Mouse (Mus musculus) left cerebral cortex, adult 11 months (tissue): ENCODE measurements around the gene Ndufa6.
"Not testable (repeated sequence)": the region's sequence is repeated elsewhere in the genome, so short reads cannot be mapped to it uniquely, and the experiment has no call there.

Experiments
- DNase-seq: peaks from one replicate; pipeline ENCODE4 v3.0.0; 2022; ENCODE audit warnings: low spot score

Ndufa6 gene

DNA sequence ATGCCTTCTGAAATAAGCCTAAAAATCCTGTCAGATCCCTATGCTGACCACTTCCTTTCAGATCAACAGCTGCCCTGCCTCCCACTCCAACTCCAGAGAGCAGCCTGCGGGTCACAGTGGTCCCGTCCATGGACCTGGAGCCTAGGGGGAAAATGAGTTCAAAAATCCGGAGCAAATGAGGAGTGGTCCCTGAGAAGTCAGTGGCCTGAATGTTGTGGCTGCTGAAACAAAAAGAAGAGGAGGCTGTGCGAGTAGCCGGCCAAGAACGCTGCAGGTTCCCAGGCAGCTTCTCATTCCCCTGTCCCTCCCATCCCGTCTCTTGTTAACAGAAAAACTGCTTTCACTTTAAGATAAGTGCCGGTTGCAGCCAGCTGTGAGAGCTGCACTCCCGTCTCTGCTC is 10.4 kb upstream of the Ndufa6 start:
- not testable (repeated sequence) for DNase-seq

DNA sequence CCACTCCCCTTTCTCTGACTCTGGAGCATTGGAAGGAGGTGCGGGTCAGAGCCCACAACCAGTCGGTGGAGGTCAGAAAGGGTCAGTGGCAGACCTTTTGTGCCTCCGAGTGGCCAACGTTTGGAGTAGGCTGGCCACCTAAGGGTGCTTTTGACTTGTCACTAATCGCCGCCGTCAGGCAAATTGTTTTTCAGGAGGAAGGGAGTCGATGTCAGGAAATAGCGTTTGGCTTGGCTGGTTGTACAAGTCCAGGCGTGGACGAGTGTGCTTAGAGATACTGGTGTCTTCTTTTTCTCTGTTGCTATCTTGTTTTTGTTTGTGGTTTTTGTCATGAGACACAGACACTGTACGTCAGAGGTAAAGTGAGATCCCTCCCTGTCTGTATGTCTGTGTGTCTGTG is 9.7 kb upstream of the Ndufa6 start:
- DNase-seq: not testable (repeated sequence)

DNA sequence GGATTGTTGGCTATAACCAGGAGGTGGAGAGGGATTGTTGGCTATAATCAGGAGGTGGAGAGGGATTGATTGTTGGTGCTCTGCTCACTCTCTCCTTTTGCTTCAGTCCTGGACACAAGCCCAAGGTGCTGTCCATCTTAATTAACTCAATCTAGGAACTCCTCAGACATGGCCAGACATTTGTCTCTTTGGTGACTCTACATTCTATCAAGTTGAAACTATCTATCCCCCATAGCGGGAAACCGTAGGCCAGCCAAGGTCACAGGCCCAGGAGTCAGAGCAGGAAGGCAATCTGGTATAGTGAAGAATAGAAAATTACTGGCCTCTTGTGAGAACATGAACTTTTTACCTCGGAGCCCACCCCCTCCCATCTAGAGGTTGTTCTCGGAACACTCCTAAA is 8.1 kb upstream of the Ndufa6 start:
- DNase-seq: no peak

DNA sequence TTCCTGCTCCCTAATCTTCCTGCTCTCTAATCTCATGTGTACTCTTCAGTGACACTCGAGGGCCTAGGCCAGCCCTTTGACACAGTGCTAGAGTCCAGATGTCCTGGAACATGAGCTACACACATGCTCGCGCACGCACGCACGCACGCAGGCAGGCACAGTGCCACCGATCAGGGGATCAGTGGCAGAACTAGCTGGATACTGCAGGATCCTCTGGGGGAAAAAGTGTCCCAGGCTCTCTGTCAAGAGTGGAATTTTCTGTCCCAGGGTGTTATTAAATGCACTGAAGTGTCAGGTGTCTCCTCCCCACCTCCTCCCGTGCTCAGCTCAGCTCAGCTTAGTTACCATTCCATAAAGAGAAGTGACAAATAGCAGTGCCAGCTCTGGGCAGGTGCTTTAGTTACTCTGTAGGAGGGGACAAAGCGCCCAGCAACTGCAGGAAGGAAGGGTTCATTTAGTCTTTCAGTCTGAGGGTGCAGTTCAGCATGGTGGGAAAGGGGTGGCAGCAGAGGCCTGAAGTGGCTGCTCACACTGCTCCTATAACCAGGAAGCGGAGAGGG is 7.4 kb upstream of the Ndufa6 start:
- no peak for DNase-seq

DNA sequence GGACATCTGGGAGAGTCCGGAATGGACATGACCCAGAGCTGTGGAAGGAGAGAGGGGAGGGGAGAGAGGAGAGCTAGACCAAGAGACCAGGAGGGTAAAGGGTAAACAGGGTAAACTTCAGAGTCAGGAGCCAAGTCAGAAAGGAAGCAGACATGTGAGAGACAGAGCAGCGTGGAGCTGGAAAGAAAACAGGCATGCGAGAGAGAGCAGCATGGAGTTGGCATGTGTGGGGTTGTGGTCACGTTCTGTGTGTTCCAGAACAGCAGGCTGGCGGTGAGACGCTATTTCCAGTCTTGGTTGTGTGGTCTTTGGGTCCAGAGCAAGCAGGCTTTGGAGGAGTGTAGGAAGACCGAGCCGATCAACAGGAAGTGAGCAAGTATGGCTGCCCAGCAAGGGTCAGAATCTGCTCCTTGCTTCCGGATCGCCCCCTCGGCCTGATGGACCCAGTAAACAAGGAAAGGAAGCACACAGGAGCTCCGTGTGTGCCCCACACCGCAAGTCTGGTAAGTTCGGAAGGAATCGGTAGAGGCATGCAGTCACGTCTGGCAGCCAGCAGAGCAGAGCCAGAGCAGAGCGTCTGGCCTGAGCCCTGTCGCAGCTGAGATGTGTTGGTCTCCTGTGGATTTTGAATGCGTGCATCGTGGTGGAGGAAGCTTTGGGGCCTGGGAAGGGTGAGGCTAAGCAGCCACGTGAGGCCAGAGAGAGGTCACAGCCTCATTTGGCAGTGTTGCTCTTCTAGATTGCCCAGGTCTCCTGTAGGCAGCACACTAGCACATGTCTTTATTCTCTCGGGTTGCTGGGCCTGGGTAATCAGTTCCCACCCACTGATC is 4.5 kb upstream of the Ndufa6 start:
- no peak for DNase-seq

DNA sequence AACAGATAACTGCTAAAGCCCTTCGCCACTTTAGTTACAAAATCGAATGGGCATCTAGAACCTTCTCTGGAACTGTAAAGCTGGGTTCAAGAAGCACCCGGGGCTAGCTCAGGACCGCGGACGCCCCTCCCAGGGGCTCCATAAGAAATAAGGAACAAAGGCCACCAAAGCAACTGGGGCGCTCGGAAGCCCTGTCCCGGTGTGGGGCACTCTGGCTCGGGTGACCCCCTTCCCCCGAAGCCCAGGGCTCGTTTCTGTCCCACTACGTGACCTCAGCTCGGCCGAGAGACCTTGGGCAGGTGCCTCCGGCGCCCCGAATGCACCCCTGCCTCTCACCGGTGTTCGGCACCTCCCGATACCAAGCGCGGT is 393 bp downstream of the Ndufa6 start:
- no peak for DNase-seq

DNA sequence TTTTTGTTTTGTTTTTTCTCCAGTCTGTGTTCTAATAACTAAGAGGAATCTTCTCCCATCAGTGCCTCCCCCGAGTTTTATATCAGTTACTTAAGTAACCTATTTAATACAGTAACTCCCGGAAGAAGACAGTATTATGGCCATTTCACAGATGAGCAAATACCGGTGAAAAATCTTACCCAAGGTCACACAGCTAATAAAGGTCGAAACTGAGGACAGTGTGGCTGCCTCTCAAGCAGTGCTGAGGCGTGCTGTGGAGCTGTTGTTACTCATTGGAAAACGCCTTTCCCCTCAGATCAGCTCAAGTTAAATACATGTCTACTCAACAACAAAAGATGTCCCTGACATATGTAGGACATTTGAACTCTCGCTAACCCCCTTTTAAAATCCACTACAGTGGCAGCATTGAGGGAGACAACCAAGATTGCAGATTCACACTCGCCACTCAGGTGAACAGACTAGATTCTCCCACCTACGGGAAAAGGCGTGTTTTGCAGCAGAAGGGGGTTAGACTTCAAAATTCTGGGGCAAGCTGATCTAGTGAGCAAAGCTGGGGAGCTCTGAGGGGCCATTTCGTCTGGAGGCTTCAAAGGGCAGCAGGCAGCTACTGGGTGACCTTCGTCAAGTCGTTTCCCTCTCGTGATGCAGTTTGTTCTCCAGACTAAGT is 911 bp downstream of the Ndufa6 start:
- DNase-seq: no peak

DNA sequence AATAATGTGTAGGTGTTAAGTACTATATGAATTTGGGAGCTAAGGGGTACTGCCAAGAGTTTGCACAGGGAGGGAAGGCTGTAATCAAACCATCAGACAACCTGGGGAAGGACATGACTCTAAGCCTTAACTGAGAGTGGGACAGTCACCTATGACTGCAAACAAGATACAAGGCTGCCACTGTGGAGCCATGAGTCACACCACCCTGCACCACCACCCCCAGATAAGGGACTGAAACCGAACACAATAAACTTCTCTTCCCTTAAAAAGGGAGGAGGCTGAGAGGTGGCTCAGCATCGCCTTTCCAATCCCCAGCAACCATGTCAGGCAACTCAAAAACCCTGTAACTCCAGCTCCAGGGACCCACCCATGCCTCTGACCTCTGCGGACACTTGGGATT is 2.6 kb downstream of the Ndufa6 start:
- no peak for DNase-seq

DNA sequence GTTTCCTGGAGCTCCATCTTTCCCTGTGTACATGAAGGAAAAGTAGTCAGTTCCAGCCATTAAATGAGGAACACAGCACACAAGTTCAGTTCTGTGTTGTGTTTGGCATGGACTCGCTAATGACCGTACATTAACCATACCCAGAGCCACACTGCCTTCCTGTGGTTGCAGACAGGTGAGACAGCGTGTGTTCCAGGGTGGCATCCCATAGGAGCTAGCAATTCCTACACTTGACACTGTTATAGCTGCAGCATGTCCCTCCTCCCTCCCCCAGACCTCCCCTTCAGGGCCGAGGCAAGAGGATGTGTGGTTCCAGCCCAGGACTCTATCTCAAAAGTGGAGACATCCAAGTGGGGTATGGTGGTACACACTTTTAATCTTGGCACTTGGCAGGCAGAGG is 3.8 kb downstream of the Ndufa6 start:
- DNase-seq: no peak

DNA sequence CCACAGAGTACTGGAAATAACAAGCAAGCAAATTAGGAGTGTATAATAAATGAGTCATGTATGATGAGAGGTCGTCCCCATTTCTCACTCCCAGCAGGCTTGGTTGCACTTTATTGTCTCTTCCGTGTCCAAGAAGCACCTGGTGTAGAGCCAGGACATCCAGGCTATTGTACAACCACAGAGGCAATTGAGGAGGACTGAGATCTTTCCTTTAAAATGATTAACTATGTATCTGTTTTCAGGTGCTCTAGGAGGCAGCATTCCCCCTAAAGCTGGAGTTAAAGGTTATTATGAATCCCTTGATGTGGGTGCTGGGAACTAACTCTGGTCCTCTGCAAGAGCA is 5.2 kb downstream of the Ndufa6 start:
- no peak for DNase-seq

DNA sequence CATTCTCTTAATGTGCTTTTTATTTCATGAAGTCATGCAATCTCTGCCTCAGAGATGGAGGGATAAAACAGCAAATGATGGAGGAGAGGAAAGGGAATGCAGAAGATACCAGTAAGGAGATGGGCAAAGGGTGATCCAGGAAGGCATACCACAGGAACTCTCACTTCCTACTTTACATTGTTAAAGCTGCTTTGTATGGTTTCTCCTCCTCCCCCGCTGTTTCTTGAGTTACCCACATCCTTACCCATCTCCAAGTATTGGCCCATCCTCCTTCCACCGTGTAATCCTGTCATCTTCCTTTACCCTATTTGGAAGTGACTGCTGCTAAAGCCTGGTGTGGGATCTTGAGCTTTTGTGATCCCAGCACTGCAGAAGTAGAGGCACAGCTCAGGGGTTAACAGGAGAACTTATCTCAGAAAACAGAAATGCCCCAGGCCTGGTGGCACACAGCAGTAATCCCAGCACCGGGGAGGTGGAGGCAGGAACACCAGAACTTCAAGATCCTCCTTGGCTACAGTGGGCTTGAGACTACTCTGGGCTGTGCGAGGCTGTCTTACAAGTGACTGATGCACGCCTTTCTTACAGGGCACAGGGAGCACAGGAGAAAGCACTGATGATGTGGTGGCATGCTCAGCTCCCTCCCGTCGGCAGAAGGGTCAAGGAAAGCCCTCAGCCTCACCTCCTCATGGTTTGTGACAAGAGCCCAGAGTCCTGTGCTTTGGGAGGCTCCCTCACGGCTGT is 5.7 kb downstream of the Ndufa6 start:
- DNase-seq: no peak

DNA sequence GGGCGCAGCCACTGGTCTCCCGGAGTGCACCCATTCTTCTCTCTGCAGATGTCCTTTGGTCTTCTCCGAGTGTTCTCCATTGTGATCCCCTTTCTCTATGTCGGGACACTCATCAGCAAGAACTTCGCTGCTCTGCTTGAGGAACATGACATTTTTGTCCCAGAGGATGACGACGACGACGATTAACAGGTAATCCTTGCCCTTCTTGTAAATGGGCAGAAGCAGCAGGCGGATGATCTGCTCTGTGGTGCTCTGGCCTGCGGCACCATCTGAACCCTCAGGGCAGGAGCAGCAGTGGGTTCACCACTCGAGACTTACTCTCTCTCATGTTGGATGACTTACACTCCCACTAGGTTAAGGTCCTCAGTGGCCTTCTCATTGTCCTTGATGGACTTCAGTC is 6.3 kb downstream of the Ndufa6 start:
- DNase-seq: no peak

DNA sequence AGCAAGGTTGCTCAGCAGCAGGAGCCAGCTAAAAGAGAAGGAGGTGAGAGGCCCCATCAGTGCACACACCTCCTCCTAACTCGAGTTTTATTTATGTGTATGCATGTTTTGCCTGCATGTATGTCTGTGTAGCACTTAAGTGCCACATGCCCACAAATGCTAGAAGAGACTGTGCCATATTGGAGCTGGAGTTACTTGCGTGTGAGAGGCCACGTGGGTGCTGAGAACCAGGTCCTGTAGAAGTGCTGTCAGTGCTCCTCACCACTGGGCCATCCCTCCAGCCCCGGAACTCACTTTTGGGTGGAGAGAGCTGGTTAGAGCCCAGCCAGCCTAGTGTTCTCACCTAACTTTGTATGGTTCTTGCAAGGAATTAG is 6.8 kb downstream of the Ndufa6 start:
- no peak for DNase-seq

DNA sequence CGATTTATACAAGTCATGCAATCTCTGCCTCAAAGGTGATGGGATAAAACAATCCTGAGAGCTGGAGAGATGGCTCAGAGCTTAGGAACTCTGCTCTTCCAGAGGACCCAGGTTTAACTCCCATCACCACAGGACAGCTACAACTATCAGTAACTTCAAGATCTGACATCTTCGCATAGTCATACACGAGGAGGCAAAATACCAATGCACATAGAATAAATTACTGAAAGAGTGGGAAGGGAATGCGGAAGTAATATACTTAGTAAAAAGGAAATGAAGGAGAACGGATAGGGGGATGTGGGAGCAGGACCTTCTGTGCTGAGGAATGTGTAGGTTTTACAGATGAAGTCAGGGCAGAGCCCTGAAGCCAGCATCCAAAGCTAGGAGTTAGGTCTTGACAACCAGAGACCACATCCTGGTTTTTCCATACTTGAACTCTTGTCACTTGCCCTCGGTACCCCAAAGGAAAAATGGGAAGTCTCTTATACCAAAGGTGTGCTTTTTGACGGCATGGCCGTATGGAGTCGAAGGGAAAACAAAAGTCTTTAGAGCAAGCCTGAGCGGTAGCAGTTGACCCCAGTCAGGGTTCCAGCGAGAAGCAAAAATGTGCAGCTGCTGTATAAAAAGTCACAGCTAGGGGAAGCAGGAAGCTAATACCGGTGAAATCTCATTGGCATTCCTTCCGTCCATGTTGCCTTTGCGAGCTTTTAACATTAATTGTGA is 7.4 kb downstream of the Ndufa6 start:
- DNase-seq: no peak

DNA sequence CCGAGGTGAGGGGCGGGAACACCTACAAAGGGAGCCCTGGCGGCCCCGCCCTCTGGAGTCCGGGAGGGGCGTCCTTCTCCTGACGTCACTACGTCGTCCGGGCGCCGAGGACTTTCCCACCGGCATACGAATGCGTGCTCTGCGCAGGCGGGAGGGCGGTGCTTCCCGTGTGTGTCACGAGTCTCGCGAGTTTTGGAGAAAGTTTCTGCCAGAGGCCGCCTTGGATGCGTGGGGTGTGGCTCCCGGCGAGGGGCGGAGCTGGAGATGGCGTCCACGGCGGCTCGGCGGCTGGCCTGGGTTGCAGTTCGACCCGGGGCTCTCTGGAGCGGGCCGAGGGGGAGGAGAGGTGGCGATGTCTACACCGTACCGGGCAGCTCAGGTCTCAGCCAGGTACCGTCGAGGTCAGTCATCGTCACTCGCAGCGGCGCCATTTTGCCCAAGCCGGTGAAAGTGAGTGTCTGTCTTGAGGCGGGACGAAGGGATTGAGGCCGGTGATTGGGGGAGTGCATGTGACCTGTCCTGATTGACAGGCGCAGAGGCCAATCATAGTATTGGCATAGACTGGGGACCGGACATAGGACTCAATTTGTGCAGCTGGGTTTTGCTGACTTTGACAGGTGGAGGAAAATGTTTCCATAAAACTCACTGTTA is 8.2 kb downstream of the Ndufa6 start:
- peak; percentile 97 for DNase-seq

DNA sequence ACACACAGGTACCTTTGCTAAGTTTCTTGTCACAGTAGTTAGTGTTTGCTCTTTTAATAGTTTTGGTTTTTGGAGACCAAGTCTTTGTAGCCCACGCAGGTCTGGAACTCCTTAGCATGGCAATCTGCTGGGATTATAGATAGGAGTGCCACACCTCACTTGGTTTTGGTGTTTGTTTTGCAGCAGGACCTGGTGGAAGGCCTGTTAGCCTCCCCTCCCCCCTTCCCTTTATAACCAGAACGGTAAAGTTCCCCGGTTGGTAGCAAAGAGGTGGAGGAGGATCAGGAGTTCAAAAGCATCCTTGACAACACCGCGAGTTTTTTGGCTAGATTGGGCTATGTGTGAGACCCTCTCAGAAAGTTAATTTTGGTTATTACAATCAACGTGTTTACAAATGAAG is 9.2 kb downstream of the Ndufa6 start:
- DNase-seq: no peak

DNA sequence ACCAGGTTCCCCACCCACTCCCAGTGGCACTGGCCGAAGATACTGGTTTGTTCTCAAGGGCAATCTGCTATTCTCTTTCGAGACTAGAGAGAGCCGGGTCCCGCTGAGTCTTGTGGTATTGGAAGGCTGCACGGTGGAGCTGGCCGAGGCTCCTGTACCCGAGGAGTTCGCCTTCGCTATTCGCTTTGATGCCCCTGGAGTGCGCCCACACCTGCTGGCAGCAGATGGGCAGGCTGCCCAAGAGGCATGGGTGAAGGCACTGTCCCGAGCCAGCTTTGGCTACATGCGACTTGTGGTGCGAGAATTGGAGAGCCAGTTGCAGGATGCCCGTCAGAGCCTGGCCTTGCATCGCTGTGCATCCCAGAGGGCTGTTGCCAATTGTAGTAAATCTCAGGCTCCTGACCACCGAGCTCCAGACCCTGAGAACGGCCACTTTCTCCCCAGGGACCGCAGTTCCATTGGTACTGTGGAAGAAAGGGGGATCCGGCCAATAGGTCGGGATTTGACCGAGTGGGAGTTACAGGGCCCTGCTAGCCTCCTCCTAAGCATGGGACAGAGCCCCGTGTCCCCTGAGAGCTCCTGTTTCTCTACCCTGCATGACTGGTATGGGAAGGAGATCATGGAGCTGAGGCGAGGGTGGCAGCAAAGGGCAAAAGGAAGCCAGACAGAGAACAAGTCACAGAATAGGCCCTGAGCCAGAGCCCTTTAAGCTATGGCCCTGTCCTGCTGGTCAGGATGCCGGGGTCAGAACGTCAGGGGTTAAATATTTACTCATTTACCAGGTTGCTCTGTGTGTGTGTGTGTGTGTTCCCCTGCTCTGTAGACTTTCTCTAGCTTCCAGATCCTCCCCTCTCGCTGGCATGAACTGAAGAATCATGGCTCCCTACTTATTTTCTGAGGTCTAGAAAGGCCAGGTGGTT is 10.5 kb downstream of the Ndufa6 start:
- DNase-seq: no peak

DNA sequence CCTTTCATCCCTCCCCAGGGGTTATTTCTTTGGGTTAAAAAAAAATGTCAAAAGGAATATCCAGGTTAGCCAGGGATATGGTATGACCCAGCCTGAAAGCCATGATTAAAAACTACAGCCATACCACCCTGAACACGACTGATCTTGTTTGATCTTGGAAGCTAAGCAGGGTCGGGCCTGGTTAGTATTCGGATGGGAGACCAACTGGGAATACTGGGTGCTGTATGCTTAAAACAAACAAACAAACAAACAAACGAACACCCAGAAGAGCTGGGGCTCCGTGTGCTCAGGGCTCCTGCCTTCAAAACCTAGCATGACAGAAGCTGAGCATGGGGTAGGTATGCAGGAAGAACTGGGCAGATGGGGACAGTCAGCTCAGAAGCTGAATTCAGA is 11.6 kb downstream of the Ndufa6 start:
- no peak for DNase-seq

DNA sequence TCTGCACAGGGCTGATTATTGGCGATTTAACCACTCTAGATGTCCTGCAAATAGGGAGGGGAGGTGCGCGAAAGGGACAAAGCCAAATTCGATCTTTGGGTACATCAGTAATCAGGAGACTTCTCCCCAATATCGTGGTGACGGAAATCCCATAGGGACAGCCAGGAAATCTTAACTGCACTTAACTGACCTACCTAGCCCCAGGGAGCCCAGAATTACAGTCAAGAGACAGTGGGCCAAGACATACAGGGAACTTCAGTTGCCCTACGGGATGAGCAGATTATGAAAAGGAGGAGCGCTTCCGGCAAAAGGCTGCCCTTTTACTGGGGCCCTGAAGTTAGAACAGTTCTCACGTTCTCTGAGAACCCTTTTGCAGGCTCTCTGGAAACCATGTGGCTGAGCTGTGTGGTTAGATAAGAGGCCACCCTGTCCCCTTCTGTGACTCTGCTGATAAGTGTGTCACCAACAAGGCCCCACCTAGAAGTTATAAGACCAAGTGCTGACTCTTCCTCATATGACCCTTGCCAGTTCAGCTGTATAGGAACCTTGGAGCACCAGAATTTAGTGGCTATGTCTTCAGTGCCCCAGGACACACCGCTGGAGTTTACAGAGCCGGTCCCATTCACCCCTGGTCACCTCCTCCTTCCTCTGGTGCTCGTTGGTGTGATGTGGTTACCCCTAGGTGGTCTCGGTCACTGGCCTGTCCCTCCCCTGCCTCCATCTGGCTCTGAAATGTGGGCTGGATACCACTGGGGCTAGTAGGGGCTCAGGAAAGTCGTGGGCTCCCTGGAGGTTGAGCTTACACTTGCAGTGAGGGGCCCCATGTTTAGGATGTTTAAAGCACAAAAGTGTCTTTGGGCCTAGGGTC is 12.2 kb downstream of the Ndufa6 start:
- no peak for DNase-seq

DNA sequence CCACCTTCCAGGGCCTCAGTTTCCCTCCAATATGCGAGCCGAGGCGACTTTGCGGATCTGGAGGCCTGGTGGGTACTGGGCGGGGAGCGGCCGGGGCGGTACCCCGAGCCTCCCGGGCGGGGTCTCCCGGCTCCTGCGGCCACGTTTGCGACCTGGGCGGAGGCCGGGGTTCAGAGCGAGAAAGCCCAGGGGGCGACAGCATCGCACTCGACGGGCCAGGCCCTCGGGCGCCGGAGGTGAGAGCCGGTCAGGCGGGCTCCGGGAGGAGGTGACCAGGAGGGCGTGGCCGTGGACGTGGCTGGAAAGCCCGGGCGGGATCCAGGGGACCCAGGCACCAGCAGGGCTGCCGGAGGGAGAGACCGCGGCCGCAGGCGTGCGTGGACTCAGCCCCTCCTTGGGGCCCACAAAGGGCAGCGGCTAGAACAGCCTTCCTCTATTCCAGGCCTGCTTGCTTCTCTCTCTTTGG is 13.1 kb downstream of the Ndufa6 start:
- DNase-seq: no peak
